Mouse (Mus musculus): ENCODE data around the gene Gbgt1. TPM values are rescaled to one million over a fixed set of nuclear protein-coding genes. Genes with fewer than 3 reads are reported as not detected.

Gbgt1 gene
- polyA plus RNA-seq (2015; fragmentation: Nextera tagmentation; extraction: Ambion mirVana), result 4.4 and 4.6 TPM in 2 replicates

GRCm38 (mm10) chr2:28496671-28497070 lies at the start of gene Gbgt1:
Gene Gbgt1 (plus strand): TSS chr2:28496891.
- H3K4me1 ChIP-seq (ENCODE audit: control insufficient read depth, insufficient read depth, low read length), result peaks cover 13% of the 10 kb centered on the region
- peak within 1 kb of the TSS; percentile 30 for H3K27ac ChIP-seq (ENCODE audit: low read length)
- peak within 1 kb of the TSS; percentile 1; the same call in 1 of the 2 replicates for H3K4me3 ChIP-seq (ENCODE audit: low read length)
- peak within 1 kb of the TSS; percentile 12; the same call in 1 of the 2 replicates for H3K9ac ChIP-seq (ENCODE audit: low read depth, low read length)
- H3K9me3 ChIP-seq (ENCODE audit: control insufficient read depth, low read length), result no peaks in the 10 kb centered on the region
- peak; percentile 50 for ATAC-seq
- H3K36me3 ChIP-seq (ENCODE audit: control insufficient read depth, insufficient read depth, low read length), result no peaks in the 10 kb centered on the region
- peak within 1 kb of the TSS; percentile 19; the same call in 1 of the 2 replicates for H3K4me2 ChIP-seq (ENCODE audit: low read depth, low read length)
- WGBS, result 60% methylated on average over 5 of the region's 5 CpGs
- no peaks in the 10 kb centered on the region for H3K27me3 ChIP-seq (replicated peaks; ENCODE audit: control insufficient read depth, insufficient read depth, low read length)

GRCm38 (mm10) chr2:28447315-28447670 lies 49.4 kb upstream of the Gbgt1 start:
- Histone ChIP-seq H3K36me3 (ENCODE audit: control insufficient read depth, insufficient read depth, low read length) (no peaks in the 10 kb centered on the region), H3K4me3 (ENCODE audit: low read length) (peak overlapping the region; percentile 73), H3K9ac (ENCODE audit: low read depth, low read length) (peak overlapping the region; percentile 86), H3K4me2 (ENCODE audit: low read depth, low read length) (peak overlapping the region; percentile 97), H3K27me3 (replicated peaks; ENCODE audit: control insufficient read depth, insufficient read depth, low read length) (no peaks in the 10 kb centered on the region), H3K9me3 (ENCODE audit: control insufficient read depth, low read length) (no peaks in the 10 kb centered on the region), H3K27ac (ENCODE audit: low read length) (peak overlapping the region; percentile 57), H3K4me1 (ENCODE audit: control insufficient read depth, insufficient read depth, low read length) (peaks cover 10% of the 10 kb centered on the region)
- peak; percentile 42 for ATAC-seq
- 6% methylated on average over 11 of the region's 11 CpGs for WGBS

- Histone ChIP-seq H3K4me1 (ENCODE audit: control insufficient read depth, insufficient read depth, low read length) (peaks cover 5% of the 10 kb centered on the region), H3K27ac (ENCODE audit: low read length) (no peak overlapping the region), H3K4me3 (ENCODE audit: low read length) (no peak overlapping the region), H3K27me3 (replicated peaks; ENCODE audit: control insufficient read depth, insufficient read depth, low read length) (no peaks in the 10 kb centered on the region), H3K4me2 (ENCODE audit: low read depth, low read length) (no peak overlapping the region), H3K9ac (ENCODE audit: low read depth, low read length) (no peak overlapping the region), H3K36me3 (ENCODE audit: control insufficient read depth, insufficient read depth, low read length) (0 out of 2 replicates have a peak, but pooled peaks cover 4% of the 10 kb centered on the region), H3K9me3 (ENCODE audit: control insufficient read depth, low read length) (no peaks in the 10 kb centered on the region)
- no peak for ATAC-seq
- 90% methylated on average over 11 of the region's 11 CpGs for WGBS
Observed at GRCm38 (mm10) chr2:28451663-28452062, 45.0 kb upstream of the Gbgt1 start.

- H3K9me3 ChIP-seq (ENCODE audit: control insufficient read depth, low read length), result no peaks in the 10 kb centered on the region
Observed at GRCm38 (mm10) chr2:28453539-28453938, 43.2 kb upstream of the Gbgt1 start.

GRCm38 (mm10) chr2:28456616-28457015 lies 40.1 kb upstream of the Gbgt1 start:
- Histone ChIP-seq H3K27me3 (replicated peaks; ENCODE audit: control insufficient read depth, insufficient read depth, low read length) (no peaks in the 10 kb centered on the region), H3K4me1 (ENCODE audit: control insufficient read depth, insufficient read depth, low read length) (no peaks in the 10 kb centered on the region), H3K36me3 (ENCODE audit: control insufficient read depth, insufficient read depth, low read length) (0 out of 2 replicates have a peak, but pooled peaks cover 4% of the 10 kb centered on the region), H3K4me3 (ENCODE audit: low read length) (no peak overlapping the region), H3K9me3 (ENCODE audit: control insufficient read depth, low read length) (no peaks in the 10 kb centered on the region), H3K27ac (ENCODE audit: low read length) (no peak overlapping the region), H3K4me2 (ENCODE audit: low read depth, low read length) (no peak overlapping the region), H3K9ac (ENCODE audit: low read depth, low read length) (no peak overlapping the region)
- 83% methylated on average over 1 of the region's 1 CpGs for WGBS
- ATAC-seq, result no peak

More at GRCm38 (mm10) chr2:28453539-28453938, 43.2 kb upstream of the Gbgt1 start:
- Histone ChIP-seq H3K4me3 (ENCODE audit: low read length) (no peak overlapping the region), H3K4me2 (ENCODE audit: low read depth, low read length) (no peak overlapping the region), H3K27ac (ENCODE audit: low read length) (no peak overlapping the region), H3K9ac (ENCODE audit: low read depth, low read length) (no peak overlapping the region), H3K4me1 (ENCODE audit: control insufficient read depth, insufficient read depth, low read length) (no peaks in the 10 kb centered on the region), H3K27me3 (replicated peaks; ENCODE audit: control insufficient read depth, insufficient read depth, low read length) (no peaks in the 10 kb centered on the region), H3K36me3 (ENCODE audit: control insufficient read depth, insufficient read depth, low read length) (0 out of 2 replicates have a peak, but pooled peaks cover 4% of the 10 kb centered on the region)
- ATAC-seq, result no peak
- WGBS, result 94% methylated on average over 6 of the region's 6 CpGs

GRCm38 (mm10) chr2:28463919-28464318 lies 32.8 kb upstream of the Gbgt1 start:
- Histone ChIP-seq H3K36me3 (ENCODE audit: control insufficient read depth, insufficient read depth, low read length) (no peaks in the 10 kb centered on the region), H3K4me1 (ENCODE audit: control insufficient read depth, insufficient read depth, low read length) (peaks cover 12% of the 10 kb centered on the region), H3K27ac (ENCODE audit: low read length) (no peak overlapping the region), H3K9me3 (ENCODE audit: control insufficient read depth, low read length) (no peaks in the 10 kb centered on the region), H3K4me3 (ENCODE audit: low read length) (no peak overlapping the region), H3K27me3 (replicated peaks; ENCODE audit: control insufficient read depth, insufficient read depth, low read length) (no peaks in the 10 kb centered on the region), H3K4me2 (ENCODE audit: low read depth, low read length) (no peak overlapping the region), H3K9ac (ENCODE audit: low read depth, low read length) (no peak overlapping the region)
- ATAC-seq, result no peak
- 57% methylated on average over 3 of the region's 3 CpGs for WGBS

GRCm38 (mm10) chr2:28464919-28465318 lies 31.8 kb upstream of the Gbgt1 start:
- peaks cover 9% of the 10 kb centered on the region for H3K36me3 ChIP-seq (ENCODE audit: control insufficient read depth, insufficient read depth, low read length)
- H3K4me1 ChIP-seq (ENCODE audit: control insufficient read depth, insufficient read depth, low read length), result peaks cover 14% of the 10 kb centered on the region
- H3K4me2 ChIP-seq (ENCODE audit: low read depth, low read length), result no peak overlapping the region
- no peaks in the 10 kb centered on the region for H3K9me3 ChIP-seq (ENCODE audit: control insufficient read depth, low read length)
- no peak overlapping the region for H3K4me3 ChIP-seq (ENCODE audit: low read length)
- H3K27me3 ChIP-seq (replicated peaks; ENCODE audit: control insufficient read depth, insufficient read depth, low read length), result no peaks in the 10 kb centered on the region
- ATAC-seq, result no peak
- no peak overlapping the region for H3K9ac ChIP-seq (ENCODE audit: low read depth, low read length)
- 78% methylated on average over 9 of the region's 9 CpGs for WGBS
- H3K27ac ChIP-seq (ENCODE audit: low read length), result no peak overlapping the region

- 7% methylated on average over 25 of the region's 25 CpGs for WGBS
- Histone ChIP-seq H3K4me3 (ENCODE audit: low read length) (peak within 1 kb of the TSS; percentile 26), H3K4me1 (ENCODE audit: control insufficient read depth, insufficient read depth, low read length) (peaks cover 14% of the 10 kb centered on the region), H3K36me3 (ENCODE audit: control insufficient read depth, insufficient read depth, low read length) (peaks cover 18% of the 10 kb centered on the region), H3K27ac (ENCODE audit: low read length) (no peak within 1 kb of the TSS), H3K4me2 (ENCODE audit: low read depth, low read length) (peak within 1 kb of the TSS; percentile 51), H3K9me3 (ENCODE audit: control insufficient read depth, low read length) (no peaks in the 10 kb centered on the region), H3K9ac (ENCODE audit: low read depth, low read length) (peak within 1 kb of the TSS; percentile 58), H3K27me3 (replicated peaks; ENCODE audit: control insufficient read depth, insufficient read depth, low read length) (no peaks in the 10 kb centered on the region)
- peak; percentile 59 for ATAC-seq
Observed at GRCm38 (mm10) chr2:28465836-28466518, 30.7 kb upstream of the Gbgt1 start, which contains the start of gene 1700007K13Rik. Gene 1700007K13Rik (minus strand): TSS chr2:28466332.

GRCm38 (mm10) chr2:28467860-28468485 lies 28.7 kb upstream of the Gbgt1 start, which contains the start of gene Mrps2:
Gene Mrps2 (plus strand): TSS chr2:28468066.
- Histone ChIP-seq H3K4me2 (ENCODE audit: low read depth, low read length) (peak within 1 kb of the TSS; percentile 59), H3K9me3 (ENCODE audit: control insufficient read depth, low read length) (peaks cover 2% of the 10 kb centered on the region; the same call in 1 of the 2 replicates), H3K4me1 (ENCODE audit: control insufficient read depth, insufficient read depth, low read length) (peaks cover 14% of the 10 kb centered on the region), H3K9ac (ENCODE audit: low read depth, low read length) (peak within 1 kb of the TSS; percentile 94), H3K36me3 (ENCODE audit: control insufficient read depth, insufficient read depth, low read length) (peaks cover 30% of the 10 kb centered on the region), H3K4me3 (ENCODE audit: low read length) (peak within 1 kb of the TSS; percentile 90), H3K27me3 (replicated peaks; ENCODE audit: control insufficient read depth, insufficient read depth, low read length) (no peaks in the 10 kb centered on the region), H3K27ac (ENCODE audit: low read length) (no peak within 1 kb of the TSS)
- ATAC-seq, result peak; percentile 90
- under 1% methylated on average over 52 of the region's 52 CpGs for WGBS

Data from intestine, embryonic 16.5 days (tissue).